Mouse (Mus musculus) kidney, postnatal 25 days (tissue): ENCODE data around the gene Ssbp3.
A peak's percentile ranks its signal among the peaks of the same experiment; 100 is the strongest.

Experiments
- DNase-seq, 2 experiments: peaks; one replicate each; pipeline ENCODE4 v3.0.0; 2021; ENCODE audit warnings: mixed read lengths in 2 of 2

Gene Ssbp3

GRCm38 (mm10) chr4:107058781-107059180 is 148.3 kb downstream of the Ssbp3 start:
- no peak for DNase-seq

GRCm38 (mm10) chr4:107061560-107061959 is 151.1 kb downstream of the Ssbp3 start:
- no peak for DNase-seq

GRCm38 (mm10) chr4:107063214-107063613 is 152.7 kb downstream of the Ssbp3 start:
- no peak for DNase-seq

- no peak for DNase-seq
Measured at GRCm38 (mm10) chr4:107064394-107065098, 154.0 kb downstream of the Ssbp3 start.

GRCm38 (mm10) chr4:107066252-107067124 is 156.0 kb downstream of the Ssbp3 start, which contains the start of the genes Mrpl37 and Cyb5rl:
TSS of gene Mrpl37 (minus strand) at chr4:107066868.
TSS of gene Cyb5rl (plus strand) at chr4:107066988.
- peak; percentile 96 to 97 for DNase-seq

GRCm38 (mm10) chr4:107067151-107067840 is 156.8 kb downstream of the Ssbp3 start:
- peak; percentile 54 to 70 for DNase-seq

GRCm38 (mm10) chr4:107072343-107072742 is 161.8 kb downstream of the Ssbp3 start:
- DNase-seq: peak in 1 of 2 experiments; percentile 26

GRCm38 (mm10) chr4:107075456-107075855 is 165.0 kb downstream of the Ssbp3 start:
- peak in 1 of 2 experiments; percentile 22 for DNase-seq

GRCm38 (mm10) chr4:107078894-107079293 is 168.4 kb downstream of the Ssbp3 start:
- DNase-seq: no peak

- no peak for DNase-seq
Measured at GRCm38 (mm10) chr4:107079716-107080115, 169.2 kb downstream of the Ssbp3 start.

GRCm38 (mm10) chr4:107082185-107082584 is 171.7 kb downstream of the Ssbp3 start:
- DNase-seq: no peak

GRCm38 (mm10) chr4:107083126-107083525 is 172.6 kb downstream of the Ssbp3 start:
- no peak for DNase-seq

GRCm38 (mm10) chr4:107084343-107084742 is 173.8 kb downstream of the Ssbp3 start:
- no peak for DNase-seq

- DNase-seq: peak; percentile 83 to 94
Measured at GRCm38 (mm10) chr4:107084858-107085257, 174.4 kb downstream of the Ssbp3 start.

GRCm38 (mm10) chr4:107091696-107092095 is 181.2 kb downstream of the Ssbp3 start:
- DNase-seq: no peak

GRCm38 (mm10) chr4:107094484-107095187 is 184.1 kb downstream of the Ssbp3 start:
- DNase-seq: peak; percentile 22 to 65

- DNase-seq: no peak
Measured at GRCm38 (mm10) chr4:107096043-107096442, 185.5 kb downstream of the Ssbp3 start.

GRCm38 (mm10) chr4:107096841-107097373 is 186.4 kb downstream of the Ssbp3 start, which contains the start of gene Cdcp2:
TSS of gene Cdcp2 (plus strand) at chr4:107096891.
- DNase-seq: no peak

- DNase-seq: no peak
Measured at GRCm38 (mm10) chr4:107097871-107098270, 187.4 kb downstream of the Ssbp3 start.

- no peak for DNase-seq
Measured at GRCm38 (mm10) chr4:107098375-107098774, 187.9 kb downstream of the Ssbp3 start.

- DNase-seq: no peak
Measured at GRCm38 (mm10) chr4:107098791-107099525, 188.5 kb downstream of the Ssbp3 start.
